8 mouse cellular contexts compared by ENCODE assay signal in genomic region chr11:101832001-101832400, GRCm38 (mm10). TPM values are rescaled to one million over a fixed set of nuclear protein-coding genes. Genes with fewer than 3 reads are reported as not detected.
DNase-seq lines count a peak whose midpoint lies in the region; ATAC-seq and TF ChIP-seq lines count a peak whose summit lies in the region.

No protein-coding gene starts in this region.

- no peaks in the 10 kb centered on the region for H3K9me3 ChIP-seq in kidney, embryonic 15.5 days (replicated peaks)
- H3K9me3 ChIP-seq in midbrain, embryonic 11.5 days (ENCODE audit: control insufficient read depth, low read length), result no peaks in the 10 kb centered on the region

- no peak for DNase-seq in gastrocnemius, adult 2 months
- no peak for DNase-seq in gastrocnemius, adult 18-20 months (ENCODE audit: low spot score)
- DNase-seq in heart, adult 9 months (ENCODE audit: low spot score in 2 of 2), result peak; percentile 54 to 71
- no peak for DNase-seq in midbrain, embryonic 11.5 days (ENCODE audit: low spot score, missing footprints)
- no peak for DNase-seq in urinary bladder, postnatal 4 days (ENCODE audit: low spot score in 2 of 2)
- no peak for DNase-seq in thymus, postnatal 4 days
- DNase-seq in testis, postnatal 10 days (ENCODE audit: low spot score), result no peak

- intact Hi-C loops in gastrocnemius, adult 2 months (cut with DNase I), result loop anchor here (5.0 kb wide), 1 partner anchor 50 kb away; no protein-coding TSS in a partner anchor

- no peak overlapping the region for H3K4me3 ChIP-seq in gastrocnemius, adult 2 months
- no peak overlapping the region for H3K4me3 ChIP-seq in kidney, embryonic 15.5 days (replicated peaks)
- no peak overlapping the region for H3K4me3 ChIP-seq in midbrain, embryonic 11.5 days (ENCODE audit: low read depth, low read length)

- WGBS in kidney, embryonic 15.5 days, result 45% methylated on average over 7 of the region's 7 CpGs
- 66% methylated on average over 7 of the region's 7 CpGs for WGBS in midbrain, embryonic 11.5 days

- ATAC-seq in kidney, embryonic 15.5 days (replicated peaks; ENCODE audit: low FRiP score), result no peak; the same call in 1 of the 2 replicates
- ATAC-seq in midbrain, embryonic 11.5 days (ENCODE audit: low FRiP score), result no peak

- H3K27me3 ChIP-seq in kidney, embryonic 15.5 days, result no peaks in the 10 kb centered on the region
- no peaks in the 10 kb centered on the region for H3K27me3 ChIP-seq in midbrain, embryonic 11.5 days (ENCODE audit: control insufficient read depth, insufficient read depth, low read length)

- H3K4me2 ChIP-seq in kidney, embryonic 15.5 days, result no peak overlapping the region
- H3K4me2 ChIP-seq in midbrain, embryonic 11.5 days, result no peak overlapping the region

- no peak overlapping the region for H3K9ac ChIP-seq in kidney, embryonic 15.5 days
- H3K9ac ChIP-seq in midbrain, embryonic 11.5 days (ENCODE audit: low read length), result no peak overlapping the region

- peak overlapping the region; percentile 49 for H3K27ac ChIP-seq in gastrocnemius, adult 2 months
- peak overlapping the region; percentile 67 for H3K27ac ChIP-seq in kidney, embryonic 15.5 days
- H3K27ac ChIP-seq in midbrain, embryonic 11.5 days (ENCODE audit: low read depth, low read length), result peak overlapping the region; percentile 20; the same call in 1 of the 2 replicates

- H3K4me1 ChIP-seq in kidney, embryonic 15.5 days, result peaks cover 36% of the 10 kb centered on the region
- peaks cover 6% of the 10 kb centered on the region; the same call in 1 of the 2 replicates for H3K4me1 ChIP-seq in midbrain, embryonic 11.5 days (ENCODE audit: control insufficient read depth, insufficient read depth, low read length)

- no peak for TF ChIP-seq CTCF in gastrocnemius, adult 2 months (IDR thresholded peaks at IDR 0.05)

- H3K36me3 ChIP-seq in kidney, embryonic 15.5 days, result no peaks in the 10 kb centered on the region
- no peaks in the 10 kb centered on the region for H3K36me3 ChIP-seq in midbrain, embryonic 11.5 days (ENCODE audit: control insufficient read depth, insufficient read depth, low read length)

RNA-seq across cellular contexts. Expression of gene Etv4, which starts 46.8 kb away (rescaled TPM):
- 1 to 10 TPM; 2.7 to 3.1 TPM for total RNA-seq in gastrocnemius, adult 2 months (2021)
- 1 to 10 TPM; 2.4 to 2.5 TPM for total RNA-seq in gastrocnemius, adult 18-20 months (2021)
- 59.3 and 60.2 TPM in 2 replicates for polyA plus RNA-seq in kidney, embryonic 15.5 days (2015; fragmentation: Nextera tagmentation; extraction: Ambion mirVana)
- 3.8 and 4.6 TPM in 2 replicates for polyA plus RNA-seq in midbrain, embryonic 11.5 days (2014; fragmentation: Nextera tagmentation; extraction: Ambion mirVana)

Comparison
In these comparisons a context has a peak if more than half of its experiments do, and no peak if none do; other contexts are left out.
1. DNase-seq: peak in heart, adult 9 months (2 of 2); none in gastrocnemius, adult 2 months (single experiment), gastrocnemius, adult 18-20 months (single experiment), midbrain, embryonic 11.5 days (single experiment), urinary bladder, postnatal 4 days (0 of 2), thymus, postnatal 4 days (single experiment) and testis, postnatal 10 days (single experiment).
2. Peak in every context shown above with its lines, with median percentiles within 50 percentile points of each other: H3K27ac ChIP-seq.